Comparison of ENCODE assay signal across 21 mouse cellular contexts in genomic region chr3:124018618-124019017, GRCm38 (mm10).
"Had no signal": no experiment of that assay in that cellular context is flagged by ENCODE, and none has a peak within 500 bp of the region (broad histone marks: within the 10 kb centered on the region; RNA-seq: fewer than 3 reads in every experiment).

No protein-coding gene starts in this region.

- H3K4me1 ChIP-seq: kidney, embryonic 15.5 days; limb, embryonic 10.5 days; limb, embryonic 13.5 days; liver, embryonic 12.5 days; liver, embryonic 15.5 days; lung, embryonic 15.5 days; megakaryocyte, embryonic 14.5 days; stomach, embryonic 15.5 days had no signal

- H3K9ac ChIP-seq: kidney, embryonic 15.5 days; limb, embryonic 13.5 days; liver, embryonic 12.5 days; liver, embryonic 15.5 days; lung, embryonic 15.5 days; stomach, embryonic 15.5 days had no signal

- H3K27ac ChIP-seq: kidney, embryonic 15.5 days; limb, embryonic 10.5 days; limb, embryonic 13.5 days; liver, embryonic 12.5 days; liver, embryonic 15.5 days; lung, embryonic 15.5 days; stomach, embryonic 15.5 days had no signal

- DNase-seq: kidney, adult 8-10 months; kidney, postnatal 10 days; kidney, postnatal 36 days; liver; lung, adult 18-20 months; lung, postnatal 10 days; lung, postnatal 36 days; midbrain, embryonic 14.5 days; right cerebral cortex, postnatal 25 days; spleen, adult 18-20 months; thymus, adult 18-20 months; thymus, postnatal 36 days had no signal

- ATAC-seq: liver, embryonic 12.5 days had no signal

- H3K4me2 ChIP-seq: kidney, embryonic 15.5 days; limb, embryonic 13.5 days; liver, embryonic 12.5 days; liver, embryonic 15.5 days; lung, embryonic 15.5 days; midbrain, embryonic 11.5 days; stomach, embryonic 15.5 days had no signal

- H3K4me3 ChIP-seq: kidney, embryonic 15.5 days; limb, embryonic 10.5 days; limb, embryonic 13.5 days; liver, embryonic 12.5 days; liver, embryonic 15.5 days; lung, embryonic 15.5 days; megakaryocyte, embryonic 14.5 days; stomach, embryonic 15.5 days had no signal

- H3K27me3 ChIP-seq: kidney, embryonic 15.5 days; limb, embryonic 13.5 days; liver, embryonic 12.5 days; liver, embryonic 15.5 days; lung, embryonic 15.5 days; megakaryocyte, embryonic 14.5 days; stomach, embryonic 15.5 days had no signal

- H3K36me3 ChIP-seq: kidney, embryonic 15.5 days; limb, embryonic 10.5 days; limb, embryonic 13.5 days; liver, embryonic 12.5 days; liver, embryonic 15.5 days; lung, embryonic 15.5 days; stomach, embryonic 15.5 days had no signal

- H3K9me3 ChIP-seq: kidney, embryonic 15.5 days; limb, embryonic 10.5 days; limb, embryonic 13.5 days; liver, embryonic 12.5 days; liver, embryonic 15.5 days; lung, embryonic 15.5 days; megakaryocyte, embryonic 14.5 days; stomach, embryonic 15.5 days had no signal
